Mouse (Mus musculus) bone marrow, adult 2 months (tissue): Measurements from ENCODE around the gene Npc1l1. TPM values are rescaled to one million over a fixed set of nuclear protein-coding genes. Genes with fewer than 3 reads are reported as not detected.

Experiments used
- H3K27ac ChIP-seq: fragments of 200-500 bp; 2 replicates; pipeline ENCODE4 v1.5.1; 2012; ENCODE audit warnings: low read depth, mild to moderate bottlenecking, control low read depth, inconsistent platforms, low read length; ENCODE audit not compliant: control insufficient read depth, poor library complexity, insufficient read depth
- H3K4me1 ChIP-seq: fragments of 200-500 bp; 2 replicates; pipeline ENCODE4 v1.6.1; 2011; ENCODE audit warnings: low read length; ENCODE audit not compliant: control insufficient read depth, insufficient read depth
- H3K4me3 ChIP-seq: fragments of 200-500 bp; replicated peaks from 2 replicates; pipeline ENCODE3; 2011; ENCODE audit warnings: mild to moderate bottlenecking, low read depth, low read length, control low read depth; ENCODE audit not compliant: control insufficient read depth
- CTCF ChIP-seq: fragments of 200-500 bp; IDR thresholded peaks from 2 replicates; pipeline ENCODE4 v1.5.1; 2011; ENCODE audit warnings: low read length, control low read depth; ENCODE audit not compliant: control insufficient read depth, insufficient read depth
- POLR2A ChIP-seq: fragments of 200-500 bp; IDR thresholded peaks from 2 replicates; pipeline ENCODE4 v1.6.1; 2011; ENCODE audit warnings: low read depth, mild to moderate bottlenecking, control low read depth, low read length, borderline replicate concordance; ENCODE audit not compliant: control insufficient read depth
- WGBS: fragments of 180-500 bp; shearing (Covaris S2); methylation state at CpG from one replicate; pipeline ENCODE4 v1.1.7; 2018; 5-methylcytosine and 5-hydroxymethylcytosine counted together
- polyA plus RNA-seq: library from polyadenylated mRNA; stranded (reverse); fragments of >200 nt; gene quantifications from 2 replicates; pipeline ENCODE4 v1.2.4, GENCODE M21; 2011; ENCODE audit warnings: low replicate concordance; ENCODE audit not compliant: missing spikeins, insufficient read depth, insufficient read length

The Npc1l1 gene
- polyA plus RNA-seq, 1 experiment = not detected

DNA sequence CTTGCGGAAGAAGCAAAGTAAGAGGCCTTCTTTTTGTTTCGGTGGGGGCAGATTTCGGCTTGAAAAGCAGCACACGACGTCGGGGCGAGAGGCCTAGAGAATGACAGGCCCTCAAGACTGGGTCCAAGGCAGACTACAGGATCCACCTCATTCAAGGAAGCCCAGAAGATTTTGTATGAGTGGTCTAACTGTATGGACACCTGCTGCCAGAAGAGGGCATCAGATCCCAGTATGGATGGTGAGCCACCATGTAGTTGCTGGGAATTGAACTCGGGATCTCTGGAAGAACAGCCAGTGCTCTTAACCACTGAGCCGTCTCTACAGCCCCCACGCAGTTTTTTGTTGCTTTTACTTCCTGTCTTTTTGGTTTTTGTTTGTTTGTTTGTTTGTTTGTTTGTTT lies 7.8 kb downstream of the Npc1l1 start:
- no peak overlapping the region for H3K4me3 ChIP-seq
- WGBS = 88% methylated on average over 10 of the region's 10 CpGs
- no peak overlapping the region for H3K27ac ChIP-seq
- H3K4me1 ChIP-seq = no peaks in the 10 kb centered on the region
- no peak for TF ChIP-seq POLR2A
- no peak for TF ChIP-seq CTCF

DNA sequence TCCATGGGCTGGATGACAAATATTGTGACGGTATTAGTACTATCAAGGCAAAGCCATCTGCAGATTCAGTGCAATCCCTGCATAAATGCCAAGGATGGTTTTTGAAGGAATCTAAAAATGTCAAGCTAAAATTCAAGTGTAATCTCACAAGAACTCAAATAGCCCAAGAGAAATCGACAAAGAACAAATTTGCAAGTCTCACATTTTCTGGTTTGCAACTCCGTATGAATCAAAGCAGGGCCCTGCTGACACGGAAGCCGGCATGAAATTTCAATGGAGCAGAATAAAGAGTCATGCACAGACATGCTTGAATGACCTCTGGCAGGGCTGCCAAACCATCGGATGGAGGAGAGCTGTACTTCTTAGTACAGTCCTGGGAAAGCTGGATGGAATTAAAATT lies 10.0 kb downstream of the Npc1l1 start:
- H3K4me3 ChIP-seq = no peak overlapping the region
- TF ChIP-seq CTCF (no peak), POLR2A (no peak)
- no peak overlapping the region for H3K27ac ChIP-seq
- 87% methylated on average over 6 of the region's 6 CpGs for WGBS
- no peaks in the 10 kb centered on the region for H3K4me1 ChIP-seq

DNA sequence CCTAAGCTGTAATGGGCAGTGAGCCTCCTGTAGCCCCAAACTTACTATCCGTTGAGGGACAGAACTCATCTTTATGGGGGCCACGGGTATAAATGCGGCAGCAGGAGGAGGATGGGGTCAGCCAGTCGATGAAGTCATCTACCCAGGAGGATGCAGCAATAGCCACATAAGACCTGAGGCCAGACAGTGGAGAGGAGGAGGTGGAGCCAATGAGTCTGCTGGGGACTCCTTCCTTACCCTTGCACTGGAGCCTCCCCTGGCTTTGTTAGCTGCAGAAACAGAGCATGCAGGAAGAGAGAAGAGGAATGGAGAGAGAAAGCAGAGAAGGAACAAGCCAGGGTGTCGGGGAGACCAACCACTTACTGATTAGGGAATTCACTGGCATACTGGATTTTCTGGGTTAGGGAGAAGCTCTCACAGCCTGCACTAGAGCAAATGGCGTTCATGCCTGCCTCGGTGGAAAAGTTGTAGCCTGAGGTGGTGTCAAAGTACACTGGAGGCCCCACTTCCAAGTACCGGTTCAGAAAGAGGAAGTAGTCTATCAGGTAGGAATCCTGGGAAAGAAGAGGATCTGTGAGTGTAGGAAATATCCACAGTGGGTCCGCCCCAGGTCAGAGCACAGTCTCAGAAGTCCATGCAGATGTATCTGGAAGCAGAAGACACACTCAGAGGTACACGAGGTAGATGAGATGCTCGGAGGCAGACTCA lies 11.6 kb downstream of the Npc1l1 start:
- 64% methylated on average over 11 of the region's 11 CpGs for WGBS
- Histone ChIP-seq H3K4me1 (no peaks in the 10 kb centered on the region), H3K4me3 (no peak overlapping the region), H3K27ac (no peak overlapping the region)
- TF ChIP-seq CTCF (no peak), POLR2A (no peak)

DNA sequence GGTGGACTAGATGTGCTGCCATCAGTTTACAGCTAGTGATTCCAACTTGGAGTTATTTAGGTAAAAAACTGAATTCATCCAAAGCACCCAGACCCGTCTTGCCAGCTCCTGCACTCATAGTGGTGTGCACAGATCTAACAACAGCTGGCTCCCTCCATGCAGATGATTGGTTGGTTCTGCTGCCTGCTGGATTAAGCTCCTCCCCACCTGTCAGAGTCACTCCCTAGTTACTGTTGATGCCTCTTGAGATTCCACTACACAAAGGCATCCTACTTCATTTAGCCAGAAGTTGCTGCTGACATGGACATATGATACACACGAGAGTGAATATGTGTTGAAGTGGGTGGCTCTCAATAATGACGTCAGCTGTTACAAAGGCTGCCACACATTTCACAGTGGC lies 13.1 kb downstream of the Npc1l1 start:
- no peak overlapping the region for H3K4me3 ChIP-seq
- H3K27ac ChIP-seq = no peak overlapping the region
- H3K4me1 ChIP-seq = no peaks in the 10 kb centered on the region
- WGBS = 78% methylated on average over 3 of the region's 3 CpGs
- no peak for TF ChIP-seq POLR2A
- no peak for TF ChIP-seq CTCF

DNA sequence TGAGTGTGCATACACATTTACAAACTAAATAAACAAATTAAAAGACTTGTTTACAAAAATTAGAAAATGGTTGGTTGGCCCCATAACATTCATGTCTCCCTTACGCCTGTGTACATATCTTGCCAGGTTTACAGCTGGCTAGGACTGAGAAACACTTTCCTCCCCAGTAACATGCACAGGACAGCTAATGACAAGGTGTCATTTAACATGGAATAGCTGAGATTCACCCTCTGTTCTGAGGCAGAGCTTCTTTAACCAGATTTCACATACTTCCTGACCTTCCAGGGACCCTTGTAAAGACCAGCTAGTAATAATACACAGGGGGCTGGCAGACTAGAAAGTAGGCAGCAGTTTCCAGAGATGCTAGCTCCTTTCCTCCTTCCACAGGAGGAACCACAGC lies 21.8 kb downstream of the Npc1l1 start:
- WGBS = 81% methylated on average over 1 of the region's 1 CpGs

DNA sequence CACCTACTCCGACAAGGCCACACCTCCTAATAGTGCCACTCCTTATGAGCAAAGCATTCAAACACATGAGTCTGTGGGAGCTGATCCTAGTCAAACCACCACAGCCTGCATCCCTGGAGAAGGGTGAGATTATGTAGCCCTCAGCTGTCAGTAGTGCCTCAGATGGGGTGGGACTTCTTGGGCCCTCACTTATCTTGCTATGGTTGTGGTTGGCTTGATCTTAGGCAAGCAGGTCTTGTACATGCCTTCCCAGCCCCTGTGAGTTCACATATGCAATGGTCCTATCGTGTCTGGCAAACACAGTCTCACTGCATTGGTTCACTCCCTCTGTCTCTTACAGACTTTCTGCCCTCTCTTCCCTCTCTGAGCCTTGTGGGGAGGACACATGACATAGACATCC lies 22.9 kb downstream of the Npc1l1 start:
- TF ChIP-seq POLR2A (no peak), CTCF (no peak)
- H3K4me1 ChIP-seq = no peaks in the 10 kb centered on the region
- 62% methylated on average over 2 of the region's 2 CpGs for WGBS
- no peak overlapping the region for H3K27ac ChIP-seq
- no peak overlapping the region for H3K4me3 ChIP-seq

More for the DNA sequence above, 21.8 kb downstream of the Npc1l1 start:
- Histone ChIP-seq H3K27ac (no peak overlapping the region), H3K4me3 (no peak overlapping the region), H3K4me1 (no peaks in the 10 kb centered on the region)
- TF ChIP-seq CTCF (no peak), POLR2A (no peak)

DNA sequence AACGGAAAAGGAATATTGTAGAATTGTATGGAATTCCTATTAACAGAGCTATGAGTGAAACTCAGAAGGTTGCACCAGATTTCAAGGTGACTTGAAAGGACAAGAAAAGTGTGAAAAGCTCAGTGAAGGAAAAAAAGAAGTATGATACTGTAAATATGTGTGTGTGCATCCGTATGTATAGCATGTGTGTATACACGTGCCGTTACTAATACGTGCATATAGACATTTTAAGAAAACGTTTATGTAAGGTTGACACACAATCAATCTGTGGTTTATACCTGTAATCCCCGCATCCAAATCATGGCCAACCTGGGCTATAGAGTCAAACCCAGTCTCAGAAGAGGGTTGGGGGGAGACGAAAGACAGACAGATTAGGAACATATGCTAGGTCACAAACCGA lies 29.4 kb downstream of the Npc1l1 start:
- Histone ChIP-seq H3K27ac (no peak overlapping the region), H3K4me1 (peaks cover 1% of the 10 kb centered on the region), H3K4me3 (peak overlapping the region; percentile 78)
- WGBS = 22% methylated on average over 9 of the region's 9 CpGs
- no peak for TF ChIP-seq POLR2A
- no peak for TF ChIP-seq CTCF

DNA sequence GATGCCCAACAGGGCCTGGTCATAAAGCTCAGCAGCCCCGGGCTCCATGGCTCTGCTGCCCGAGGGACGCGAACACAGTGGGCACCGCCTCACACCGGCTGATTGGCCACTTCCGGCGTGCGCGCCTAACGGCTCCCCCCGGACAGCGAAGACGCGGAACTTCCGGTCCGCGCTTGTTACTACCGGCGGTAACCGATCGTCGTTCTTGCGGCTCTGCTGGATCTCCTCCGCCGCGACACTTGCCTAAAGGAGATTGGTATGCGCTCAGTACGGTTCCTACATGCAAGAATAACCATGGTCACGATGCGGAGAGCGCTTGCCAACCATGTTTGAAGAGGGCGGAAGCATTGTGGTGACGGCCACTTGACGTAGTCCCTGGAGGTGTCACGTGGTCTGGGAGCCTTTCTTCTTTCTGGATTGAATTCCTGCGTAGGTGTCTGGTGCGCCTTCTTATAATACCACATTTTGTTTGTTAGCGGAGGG lies 29.8 kb downstream of the Npc1l1 start, which contains the start of gene Nudcd3:
Nudcd3 (minus strand) TSS at position 329 of the 483 bp plus-strand sequence.
- under 1% methylated on average over 39 of the region's 39 CpGs for WGBS
- Histone ChIP-seq H3K4me1 (peaks cover 1% of the 10 kb centered on the region), H3K27ac (peak within 1 kb of the TSS; percentile 93), H3K4me3 (peak within 1 kb of the TSS; percentile 78)
- peak; percentile 79; the same call in 1 of the 2 replicates for TF ChIP-seq POLR2A
- no peak; the same call in 1 of the 2 replicates for TF ChIP-seq CTCF

DNA sequence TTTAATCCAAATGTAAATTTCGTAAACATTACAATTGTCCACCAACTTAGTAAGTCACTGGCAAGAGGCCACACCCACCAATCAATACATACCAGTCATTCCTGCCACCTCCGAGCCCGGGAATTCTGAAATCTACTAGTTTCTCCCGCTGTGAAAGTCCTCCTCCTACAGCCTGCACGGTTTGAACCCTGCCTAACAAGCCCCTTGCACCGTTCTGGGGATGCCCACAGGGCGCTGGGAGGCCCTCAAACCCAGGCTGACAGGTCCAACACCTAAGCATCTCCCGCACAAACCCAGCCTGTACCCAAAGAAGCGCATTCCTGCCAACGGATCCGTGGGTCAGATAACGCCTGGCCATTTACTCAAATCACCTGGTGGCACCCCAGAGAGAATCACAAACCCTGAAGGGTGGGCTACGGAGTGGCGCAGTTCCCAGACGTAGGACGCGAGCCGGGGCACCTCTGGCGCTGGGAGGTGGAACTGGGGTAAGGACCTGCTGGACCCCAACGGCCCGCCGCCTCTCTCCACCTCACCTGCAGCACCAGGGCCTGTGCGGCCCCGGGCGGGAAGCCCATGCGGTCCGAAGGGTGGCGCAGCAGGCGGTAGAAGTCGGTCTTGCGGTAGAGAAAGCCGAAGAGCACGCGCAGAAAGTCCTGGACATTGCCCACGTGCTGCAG lies 30.4 kb downstream of the Npc1l1 start, which contains the start of gene A730071L15Rik:
A730071L15Rik (plus strand) TSS at position 620 of the 677 bp plus-strand sequence.
- Histone ChIP-seq H3K4me3 (peak within 1 kb of the TSS; percentile 78), H3K27ac (peak within 1 kb of the TSS; percentile 93), H3K4me1 (peaks cover 1% of the 10 kb centered on the region)
- TF ChIP-seq CTCF (no peak), POLR2A (no peak)
- under 1% methylated on average over 35 of the region's 35 CpGs for WGBS
